Mouse (Mus musculus) stomach, postnatal 0 days (tissue): ENCODE data around the gene Tpd52l2. TPM values are rescaled to one million over a fixed set of nuclear protein-coding genes. Genes with fewer than 3 reads are reported as not detected.

ENCODE experiments used
- ATAC-seq: fragments of 200-750 bp; cut with Nextera tagmentation; 2 replicates; pipeline ENCODE4 v1.8.0; 2017; ENCODE audit not compliant: low FRiP score, low TSS enrichment
- DNase-seq: peaks from one replicate; pipeline ENCODE4 v3.0.0-alpha.2; 2016; ENCODE audit warnings: low spot score
- H3K27ac ChIP-seq: fragments of 300-500 bp; sonication (generic); replicated peaks from 2 replicates; pipeline ENCODE4 v1.5.1; 2014; ENCODE audit warnings: mild to moderate bottlenecking, control low read depth
- H3K27me3 ChIP-seq: fragments of 300-500 bp; sonication (generic); 2 replicates; pipeline ENCODE4 v1.6.1; 2014; ENCODE audit warnings: low read length; ENCODE audit not compliant: control insufficient read depth, insufficient read depth
- H3K36me3 ChIP-seq: fragments of 300-500 bp; sonication (generic); 2 replicates; pipeline ENCODE4 v1.6.1; 2014; ENCODE audit warnings: low read length, mixed read lengths; ENCODE audit not compliant: control insufficient read depth, insufficient read depth
- H3K4me1 ChIP-seq: fragments of 300-500 bp; sonication (generic); replicated peaks from 2 replicates; pipeline ENCODE4 v1.6.1; 2014; ENCODE audit warnings: antibody characterized with exemption; ENCODE audit not compliant: control insufficient read depth, insufficient read depth
- H3K4me2 ChIP-seq: fragments of 300-500 bp; sonication (generic); replicated peaks from 2 replicates; pipeline ENCODE4 v1.6.1; 2014; ENCODE audit warnings: low read depth, mild to moderate bottlenecking, control low read depth, moderate library complexity
- H3K4me3 ChIP-seq: fragments of 300-500 bp; sonication (generic); 2 replicates; pipeline ENCODE4 v1.5.1; 2014; ENCODE audit warnings: low read depth, low read length, control low read depth
- H3K9ac ChIP-seq: fragments of 300-500 bp; sonication (generic); 2 replicates; pipeline ENCODE4 v1.6.1; 2014; ENCODE audit warnings: mild to moderate bottlenecking, low read length, control low read depth, mixed read lengths
- H3K9me3 ChIP-seq: fragments of 300-500 bp; sonication (generic); 2 replicates; pipeline ENCODE4 v1.6.1; 2016; ENCODE audit warnings: low read length; ENCODE audit not compliant: control insufficient read depth
- CTCF ChIP-seq: IDR thresholded peaks from 2 replicates; pipeline ENCODE4 v1.5.1; 2016; ENCODE audit warnings: antibody characterized with exemption, low read depth, mild to moderate bottlenecking, moderate library complexity
- EP300 ChIP-seq: optimal IDR thresholded peaks from 2 replicates; pipeline ENCODE3; 2016; ENCODE audit warnings: antibody characterized with exemption
- WGBS: fragments of 180-500 bp; shearing (Covaris S2); extraction: QIAGEN DNeasy Blood & Tissue Kit; methylation state at CpG from one replicate; pipeline ENCODE4 v1.1.7; 2014; 5-methylcytosine and 5-hydroxymethylcytosine counted together
- polyA plus RNA-seq: library from polyadenylated mRNA; unstranded; fragments of >200 nt; fragmentation: Nextera tagmentation; extraction: Ambion mirVana; gene quantifications from 2 replicates; pipeline ENCODE4 v1.2.1, GENCODE M21; 2015

Gene Tpd52l2
- polyA plus RNA-seq, 1 experiment from 2014 or later = 104 TPM

DNA sequence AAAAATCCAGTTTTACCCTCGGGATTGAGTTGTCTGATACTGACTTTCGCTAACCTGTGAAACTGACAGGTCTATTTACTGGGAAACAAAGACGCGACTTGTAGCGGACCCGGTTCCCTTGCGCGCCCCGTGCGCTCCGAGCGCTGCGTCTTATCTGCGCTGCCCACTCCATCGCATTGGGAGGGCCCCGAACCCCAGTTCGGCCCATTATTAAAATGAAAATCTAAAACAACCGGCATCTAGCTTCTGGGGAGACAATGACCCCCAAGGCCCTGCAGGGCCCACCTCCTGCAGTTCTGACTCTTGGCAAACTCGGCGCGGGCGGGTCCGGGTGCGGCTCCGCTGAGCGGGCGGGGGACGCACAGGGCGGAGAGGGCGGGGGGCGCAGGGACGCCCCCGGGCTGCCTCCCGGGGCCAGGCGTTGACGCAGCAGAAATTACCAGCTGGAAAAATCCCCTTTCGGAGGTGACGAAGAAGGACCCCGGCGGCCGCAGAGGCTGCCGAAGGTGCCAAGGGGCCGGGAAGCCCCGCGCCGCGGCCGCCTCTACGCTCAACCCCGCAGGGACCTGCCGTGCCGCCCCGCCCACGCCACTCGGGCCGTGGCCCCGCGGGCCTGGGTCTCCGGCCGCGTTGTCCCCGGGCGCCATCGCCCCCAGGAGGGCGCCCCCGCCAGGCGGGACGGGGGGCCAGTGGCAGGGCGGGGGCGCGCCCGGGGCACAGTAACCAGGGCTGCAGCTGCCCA is 38.4 kb upstream of the Tpd52l2 start:
- DNase-seq = peak; percentile 35
- Histone ChIP-seq H3K4me2 (peak overlapping the region; percentile 100), H3K4me3 (peak overlapping the region; percentile 86), H3K4me1 (peaks cover 6% of the 10 kb centered on the region; the same call in 1 of the 2 replicates), H3K27me3 (no peaks in the 10 kb centered on the region), H3K9ac (peak overlapping the region; percentile 73), H3K27ac (peak overlapping the region; percentile 58; the same call in 1 of the 2 replicates), H3K36me3 (no peaks in the 10 kb centered on the region), H3K9me3 (no peaks in the 10 kb centered on the region)
- TF ChIP-seq CTCF = no peak
- TF ChIP-seq EP300 = no peak
- no peak; the same call in 1 of the 2 replicates for ATAC-seq
- WGBS = 1% methylated on average over 38 of the region's 72 CpGs

DNA sequence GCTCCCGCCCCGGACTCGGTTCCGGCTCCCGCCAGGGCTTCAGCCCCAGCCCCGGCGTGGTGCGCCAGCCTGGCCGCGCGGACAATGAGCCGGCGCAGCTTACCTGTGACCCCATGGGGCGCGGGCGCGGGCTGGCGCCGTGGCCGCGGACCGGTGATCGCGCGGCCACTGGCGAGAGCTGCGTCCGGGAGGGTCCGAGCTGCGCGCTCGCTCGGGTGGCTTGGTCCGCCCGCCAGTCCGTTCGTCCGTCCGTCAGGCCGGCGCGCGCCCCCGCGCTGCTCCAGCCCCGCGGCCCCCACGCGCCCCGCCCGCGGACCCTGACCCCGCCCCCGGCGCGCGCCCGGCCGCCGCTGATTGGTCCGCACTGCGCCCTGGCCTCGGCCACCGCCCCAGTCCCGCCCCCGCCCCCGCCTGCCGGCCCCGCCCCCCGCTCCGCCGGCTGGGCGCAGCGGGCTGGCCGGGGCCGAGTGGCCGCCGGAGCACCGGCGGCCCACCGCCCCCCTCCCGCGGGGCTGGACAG is 37.7 kb upstream of the Tpd52l2 start, which contains the start of gene Zbtb46:
TSS of gene Zbtb46 (minus strand) at position 274 of the 520 bp plus-strand sequence.
- 0% methylated on average over 32 of the region's 83 CpGs for WGBS
- H3K36me3 ChIP-seq = no peaks in the 10 kb centered on the region
- ATAC-seq = peak; percentile 92
- peaks cover 6% of the 10 kb centered on the region; the same call in 1 of the 2 replicates for H3K4me1 ChIP-seq
- peak within 1 kb of the TSS; percentile 100 for H3K4me2 ChIP-seq
- no peaks in the 10 kb centered on the region for H3K9me3 ChIP-seq
- peak; percentile 88 for DNase-seq
- TF ChIP-seq CTCF (no peak), EP300 (no peak)
- H3K27ac ChIP-seq = peak within 1 kb of the TSS; percentile 71
- H3K4me3 ChIP-seq = peak within 1 kb of the TSS; percentile 86
- H3K27me3 ChIP-seq = no peaks in the 10 kb centered on the region
- peak within 1 kb of the TSS; percentile 73 for H3K9ac ChIP-seq

GRCm38 (mm10) chr2:181459673-181460621 is 37.0 kb upstream of the Tpd52l2 start:
- H3K27me3 ChIP-seq = no peaks in the 10 kb centered on the region

DNA sequence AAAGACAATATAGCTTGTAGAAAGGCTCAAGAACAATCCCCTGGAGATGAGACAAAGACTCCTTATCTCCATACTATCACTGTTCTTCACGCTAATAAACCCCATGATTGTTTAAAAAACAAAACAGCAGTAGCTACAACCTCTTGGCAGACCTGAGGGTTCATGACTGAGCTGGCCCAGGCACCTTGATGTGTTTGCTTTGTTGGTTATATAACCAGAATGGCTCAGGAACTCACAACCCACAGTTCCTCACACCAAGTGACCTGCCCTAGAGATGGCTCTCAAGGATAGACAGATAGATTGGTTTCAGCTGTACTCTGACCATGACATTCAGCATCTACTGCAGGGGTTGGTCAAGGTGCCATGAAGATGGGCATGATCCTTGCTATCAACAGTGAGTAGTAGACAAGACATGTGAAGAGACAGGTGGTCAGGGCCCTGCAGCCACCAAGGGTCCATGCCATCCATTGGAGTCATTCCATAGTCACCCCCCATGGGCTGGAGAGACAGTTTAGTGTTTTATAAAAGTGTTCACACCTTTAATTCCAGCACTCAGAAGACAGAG is 35.3 kb upstream of the Tpd52l2 start:
- Histone ChIP-seq H3K9me3 (no peaks in the 10 kb centered on the region), H3K36me3 (no peaks in the 10 kb centered on the region), H3K4me3 (no peak overlapping the region), H3K9ac (no peak overlapping the region), H3K27me3 (no peaks in the 10 kb centered on the region), H3K27ac (no peak overlapping the region), H3K4me1 (peaks cover 6% of the 10 kb centered on the region; the same call in 1 of the 2 replicates), H3K4me2 (no peak overlapping the region)
- ATAC-seq (no peak), DNase-seq (no peak)
- WGBS = 89% methylated on average over 1 of the region's 1 CpGs
- TF ChIP-seq EP300 = no peak
- TF ChIP-seq CTCF = no peak

More at GRCm38 (mm10) chr2:181459673-181460621, 37.0 kb upstream of the Tpd52l2 start:
- Histone ChIP-seq H3K4me3 (peak overlapping the region; percentile 86), H3K4me1 (peaks cover 6% of the 10 kb centered on the region; the same call in 1 of the 2 replicates), H3K27ac (peak overlapping the region; percentile 71), H3K9ac (peak overlapping the region; percentile 73), H3K36me3 (no peaks in the 10 kb centered on the region), H3K4me2 (peak overlapping the region; percentile 100), H3K9me3 (no peaks in the 10 kb centered on the region)
- ATAC-seq (peak; percentile 45), DNase-seq (peak; percentile 60)
- no peak for TF ChIP-seq EP300
- TF ChIP-seq CTCF = peak; percentile 18; the same call in 1 of the 2 replicates
- 2% methylated on average over 69 of the region's 71 CpGs for WGBS

DNA sequence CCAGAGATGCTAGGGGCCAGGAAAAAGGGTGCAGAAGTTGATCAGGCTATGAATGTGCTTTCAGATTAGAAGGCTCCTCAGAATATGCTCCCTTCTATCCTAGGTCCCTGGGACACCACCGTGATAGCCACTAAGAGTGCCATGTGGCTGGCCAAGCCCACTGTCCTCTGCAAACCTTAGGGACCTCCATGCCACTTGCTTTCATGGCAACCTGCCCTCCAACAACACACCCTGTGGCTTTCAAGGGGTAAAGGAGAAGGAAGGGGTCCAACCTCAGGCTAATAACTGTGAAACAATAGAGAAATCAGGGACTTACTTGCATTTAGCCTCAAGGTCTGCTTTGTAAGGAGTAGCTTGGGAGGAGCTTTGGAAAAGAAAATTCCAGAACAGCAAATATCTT is 34.3 kb upstream of the Tpd52l2 start:
- H3K4me1 ChIP-seq = peaks cover 6% of the 10 kb centered on the region; the same call in 1 of the 2 replicates
- no peaks in the 10 kb centered on the region for H3K27me3 ChIP-seq
- H3K9me3 ChIP-seq = no peaks in the 10 kb centered on the region
- H3K9ac ChIP-seq = no peak overlapping the region
- DNase-seq = no peak
- no peak overlapping the region for H3K27ac ChIP-seq
- TF ChIP-seq CTCF (no peak), EP300 (no peak)
- no peak overlapping the region for H3K4me2 ChIP-seq
- H3K36me3 ChIP-seq = no peaks in the 10 kb centered on the region
- 84% methylated on average over 1 of the region's 1 CpGs for WGBS
- H3K4me3 ChIP-seq = no peak overlapping the region
- ATAC-seq = no peak
